Mouse (Mus musculus): ENCODE results near the gene Sbk1. TPM values are rescaled to one million over a fixed set of nuclear protein-coding genes. Genes with fewer than 3 reads are reported as not detected.

The Sbk1 gene
- polyA plus RNA-seq, 1 experiment from 2014 or later, result 289 TPM

- DNase-seq (ENCODE audit: low spot score) (no peak), ATAC-seq (no peak)
- 51% methylated on average over 2 of the region's 2 CpGs for WGBS
- no peaks in the 10 kb centered on the region for H3K4me1 ChIP-seq (ENCODE audit: control insufficient read depth, insufficient read depth, low read length)
- no peaks in the 10 kb centered on the region for H3K27me3 ChIP-seq (replicated peaks; ENCODE audit: control insufficient read depth, insufficient read depth, low read length)
- H3K4me3 ChIP-seq (ENCODE audit: low read depth, low read length), result no peak overlapping the region
- H3K27ac ChIP-seq (ENCODE audit: low read depth, low read length), result no peak overlapping the region
- no peak overlapping the region for H3K9ac ChIP-seq (ENCODE audit: low read length)
- H3K9me3 ChIP-seq (replicated peaks; ENCODE audit: control insufficient read depth, low read length), result no peaks in the 10 kb centered on the region
- no peaks in the 10 kb centered on the region for H3K36me3 ChIP-seq (ENCODE audit: control insufficient read depth, insufficient read depth, low read length)
- H3K4me2 ChIP-seq (ENCODE audit: low read length), result no peak overlapping the region
Observed at GRCm38 (mm10) chr7:126330693-126331092, 58.3 kb downstream of the Sbk1 start.

- no peaks in the 10 kb centered on the region for H3K4me1 ChIP-seq (ENCODE audit: control insufficient read depth, insufficient read depth, low read length)
- no peaks in the 10 kb centered on the region for H3K36me3 ChIP-seq (ENCODE audit: control insufficient read depth, insufficient read depth, low read length)
- no peaks in the 10 kb centered on the region for H3K9me3 ChIP-seq (replicated peaks; ENCODE audit: control insufficient read depth, low read length)
- no peak overlapping the region for H3K27ac ChIP-seq (ENCODE audit: low read depth, low read length)
- ATAC-seq (no peak), DNase-seq (ENCODE audit: low spot score) (no peak)
- H3K4me3 ChIP-seq (ENCODE audit: low read depth, low read length), result no peak overlapping the region
- H3K27me3 ChIP-seq (replicated peaks; ENCODE audit: control insufficient read depth, insufficient read depth, low read length), result no peaks in the 10 kb centered on the region
- no peak overlapping the region for H3K4me2 ChIP-seq (ENCODE audit: low read length)
- 89% methylated on average over 3 of the region's 3 CpGs for WGBS
- H3K9ac ChIP-seq (ENCODE audit: low read length), result no peak overlapping the region
Observed at GRCm38 (mm10) chr7:126332691-126333090, 60.3 kb downstream of the Sbk1 start.

- no peak for DNase-seq (ENCODE audit: low spot score)
- no peak overlapping the region for H3K4me3 ChIP-seq (ENCODE audit: low read depth, low read length)
- H3K27me3 ChIP-seq (replicated peaks; ENCODE audit: control insufficient read depth, insufficient read depth, low read length), result no peaks in the 10 kb centered on the region
- no peak for ATAC-seq
- no peaks in the 10 kb centered on the region for H3K9me3 ChIP-seq (replicated peaks; ENCODE audit: control insufficient read depth, low read length)
- H3K36me3 ChIP-seq (ENCODE audit: control insufficient read depth, insufficient read depth, low read length), result no peaks in the 10 kb centered on the region
- H3K4me2 ChIP-seq (ENCODE audit: low read length), result no peak overlapping the region
- no peak overlapping the region for H3K9ac ChIP-seq (ENCODE audit: low read length)
- WGBS, result 91% methylated on average over 1 of the region's 1 CpGs
- H3K4me1 ChIP-seq (ENCODE audit: control insufficient read depth, insufficient read depth, low read length), result no peaks in the 10 kb centered on the region
- H3K27ac ChIP-seq (ENCODE audit: low read depth, low read length), result no peak overlapping the region
Observed at GRCm38 (mm10) chr7:126335556-126335955, 63.1 kb downstream of the Sbk1 start.

GRCm38 (mm10) chr7:126338906-126339305, 66.5 kb downstream of the Sbk1 start:
- no peak overlapping the region for H3K4me2 ChIP-seq (ENCODE audit: low read length)
- H3K9me3 ChIP-seq (replicated peaks; ENCODE audit: control insufficient read depth, low read length), result no peaks in the 10 kb centered on the region
- DNase-seq (ENCODE audit: low spot score) (no peak), ATAC-seq (no peak)
- H3K4me3 ChIP-seq (ENCODE audit: low read depth, low read length), result no peak overlapping the region
- H3K36me3 ChIP-seq (ENCODE audit: control insufficient read depth, insufficient read depth, low read length), result no peaks in the 10 kb centered on the region
- H3K27me3 ChIP-seq (replicated peaks; ENCODE audit: control insufficient read depth, insufficient read depth, low read length), result no peaks in the 10 kb centered on the region
- no peak overlapping the region for H3K27ac ChIP-seq (ENCODE audit: low read depth, low read length)
- H3K4me1 ChIP-seq (ENCODE audit: control insufficient read depth, insufficient read depth, low read length), result no peaks in the 10 kb centered on the region
- no peak overlapping the region for H3K9ac ChIP-seq (ENCODE audit: low read length)
- WGBS, result 83% methylated on average over 8 of the region's 8 CpGs

GRCm38 (mm10) chr7:126339521-126339971, 67.1 kb downstream of the Sbk1 start:
- no peaks in the 10 kb centered on the region for H3K36me3 ChIP-seq (ENCODE audit: control insufficient read depth, insufficient read depth, low read length)
- H3K4me2 ChIP-seq (ENCODE audit: low read length), result no peak overlapping the region
- WGBS, result 78% methylated on average over 8 of the region's 8 CpGs
- H3K9me3 ChIP-seq (replicated peaks; ENCODE audit: control insufficient read depth, low read length), result no peaks in the 10 kb centered on the region
- no peak for DNase-seq (ENCODE audit: low spot score)
- no peak overlapping the region for H3K27ac ChIP-seq (ENCODE audit: low read depth, low read length)
- no peak for ATAC-seq
- no peaks in the 10 kb centered on the region for H3K27me3 ChIP-seq (replicated peaks; ENCODE audit: control insufficient read depth, insufficient read depth, low read length)
- H3K4me1 ChIP-seq (ENCODE audit: control insufficient read depth, insufficient read depth, low read length), result no peaks in the 10 kb centered on the region
- H3K9ac ChIP-seq (ENCODE audit: low read length), result no peak overlapping the region
- no peak overlapping the region for H3K4me3 ChIP-seq (ENCODE audit: low read depth, low read length)

GRCm38 (mm10) chr7:126340206-126340618, 67.8 kb downstream of the Sbk1 start:
- DNase-seq (ENCODE audit: low spot score) (no peak), ATAC-seq (no peak)
- Histone ChIP-seq H3K27me3 (replicated peaks; ENCODE audit: control insufficient read depth, insufficient read depth, low read length) (no peaks in the 10 kb centered on the region), H3K4me1 (ENCODE audit: control insufficient read depth, insufficient read depth, low read length) (no peaks in the 10 kb centered on the region), H3K36me3 (ENCODE audit: control insufficient read depth, insufficient read depth, low read length) (no peaks in the 10 kb centered on the region), H3K9ac (ENCODE audit: low read length) (no peak overlapping the region), H3K9me3 (replicated peaks; ENCODE audit: control insufficient read depth, low read length) (no peaks in the 10 kb centered on the region), H3K27ac (ENCODE audit: low read depth, low read length) (no peak overlapping the region), H3K4me3 (ENCODE audit: low read depth, low read length) (no peak overlapping the region), H3K4me2 (ENCODE audit: low read length) (no peak overlapping the region)
- 80% methylated on average over 6 of the region's 6 CpGs for WGBS

- H3K9me3 ChIP-seq (replicated peaks; ENCODE audit: control insufficient read depth, low read length), result no peaks in the 10 kb centered on the region
- ATAC-seq, result no peak
Observed at GRCm38 (mm10) chr7:126340896-126341295, 68.5 kb downstream of the Sbk1 start.

More at GRCm38 (mm10) chr7:126340896-126341295, 68.5 kb downstream of the Sbk1 start:
- no peak overlapping the region for H3K4me3 ChIP-seq (ENCODE audit: low read depth, low read length)
- no peak overlapping the region for H3K9ac ChIP-seq (ENCODE audit: low read length)
- no peaks in the 10 kb centered on the region for H3K36me3 ChIP-seq (ENCODE audit: control insufficient read depth, insufficient read depth, low read length)
- H3K4me1 ChIP-seq (ENCODE audit: control insufficient read depth, insufficient read depth, low read length), result no peaks in the 10 kb centered on the region
- H3K27me3 ChIP-seq (replicated peaks; ENCODE audit: control insufficient read depth, insufficient read depth, low read length), result no peaks in the 10 kb centered on the region
- WGBS, result 59% methylated on average over 6 of the region's 6 CpGs
- no peak for DNase-seq (ENCODE audit: low spot score)
- H3K4me2 ChIP-seq (ENCODE audit: low read length), result no peak overlapping the region
- no peak overlapping the region for H3K27ac ChIP-seq (ENCODE audit: low read depth, low read length)

Other genes starting within 250 kb of the Sbk1 start
- gene Gsg1l, start 190.2 kb upstream of the Sbk1 start, polyA plus RNA-seq (2014; fragmentation: Nextera tagmentation; extraction: Ambion mirVana), result 5.0 TPM in 2 replicates
- gene Xpo6, start 72.1 kb upstream of the Sbk1 start, polyA plus RNA-seq (2014; fragmentation: Nextera tagmentation; extraction: Ambion mirVana), result 46.1 and 48.6 TPM in 2 replicates
- gene Lat, start 97.0 kb downstream of the Sbk1 start, polyA plus RNA-seq (2014; fragmentation: Nextera tagmentation; extraction: Ambion mirVana), result 0.50 and 0.91 TPM in 2 replicates
- gene Spns1, start 104.8 kb downstream of the Sbk1 start, polyA plus RNA-seq (2014; fragmentation: Nextera tagmentation; extraction: Ambion mirVana), result 48.4 and 53.8 TPM in 2 replicates
- gene Nfatc2ip, start 124.1 kb downstream of the Sbk1 start, polyA plus RNA-seq (2014; fragmentation: Nextera tagmentation; extraction: Ambion mirVana), result 3.7 and 4.1 TPM in 2 replicates
- gene Cd19, start 142.3 kb downstream of the Sbk1 start, polyA plus RNA-seq (2014; fragmentation: Nextera tagmentation; extraction: Ambion mirVana), result 0.33 TPM in 1 of 2 replicates, not detected in the other
- gene Rabep2, start 156.1 kb downstream of the Sbk1 start, polyA plus RNA-seq (2014; fragmentation: Nextera tagmentation; extraction: Ambion mirVana), result 15.6 and 21.4 TPM in 2 replicates
- 0.12 and 0.24 TPM in 2 replicates for gene Atp2a1, start 190.5 kb downstream of the Sbk1 start, polyA plus RNA-seq (2014; fragmentation: Nextera tagmentation; extraction: Ambion mirVana)
- gene Sh2b1, start 202.8 kb downstream of the Sbk1 start, polyA plus RNA-seq (2014; fragmentation: Nextera tagmentation; extraction: Ambion mirVana), result 49.2 and 59.5 TPM in 2 replicates
- 135 and 147 TPM in 2 replicates for gene Tufm, start 214.7 kb downstream of the Sbk1 start, polyA plus RNA-seq (2014; fragmentation: Nextera tagmentation; extraction: Ambion mirVana)
- gene Atxn2l, start 230.8 kb downstream of the Sbk1 start, polyA plus RNA-seq (2014; fragmentation: Nextera tagmentation; extraction: Ambion mirVana), result 36.5 and 46.3 TPM in 2 replicates